In the genomic region with DNA sequence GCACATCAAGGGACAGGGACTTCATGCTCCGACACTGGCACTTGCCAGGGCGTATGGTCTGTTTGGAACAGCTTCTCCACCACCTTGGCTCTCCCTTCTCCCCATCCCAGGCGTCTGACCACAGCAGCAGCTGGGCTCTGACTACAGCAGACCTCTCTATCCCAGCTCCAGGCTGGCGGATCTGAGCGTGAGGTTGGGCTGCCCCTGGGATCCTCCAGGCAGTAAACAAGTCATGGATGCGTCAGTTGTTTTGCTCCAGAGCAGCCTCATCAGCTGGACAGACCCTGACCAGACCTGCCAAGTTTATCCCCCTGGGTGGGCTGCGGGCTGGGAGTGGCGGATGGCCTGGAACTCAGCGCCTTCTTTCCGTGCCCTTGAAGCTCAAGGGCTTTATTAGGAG, we compare ENCODE assay signal across 9 mouse cellular contexts.
A peak's percentile ranks its signal among the peaks of the same experiment; 100 is the strongest.
DNase-seq lines count a peak whose midpoint lies in the region; ATAC-seq and TF ChIP-seq lines count a peak whose summit lies in the region.
"Had no signal": no experiment of that assay in that cellular context is flagged by ENCODE, and none has a peak within 500 bp of the region (broad histone marks: within the 10 kb centered on the region; RNA-seq: fewer than 3 reads in every experiment).

No protein-coding gene starts in this region.

- DNase-seq in forebrain, postnatal 0 days, result no peak
- peak; percentile 72 for DNase-seq in ovary, adult 18-20 months (ENCODE audit: low spot score)
- DNase-seq in ovary, postnatal 14 days (ENCODE audit: low spot score), result no peak
- DNase-seq in heart, postnatal 25 days (ENCODE audit: low spot score), result peak; percentile 70
- DNase-seq in testis, postnatal 10 days (ENCODE audit: low spot score), result peak; percentile 75
- no peak for DNase-seq in B cell, adult 2 months
- no peak for DNase-seq in midbrain, embryonic 11.5 days (ENCODE audit: low spot score, missing footprints)

- H3K36me3 ChIP-seq in forebrain, postnatal 0 days (ENCODE audit: insufficient read depth), result peaks cover 49% of the 10 kb centered on the region
- peaks cover 67% of the 10 kb centered on the region for H3K36me3 ChIP-seq in forebrain, embryonic 13.5 days (ENCODE audit: poor library complexity, severe bottlenecking)
- no peaks in the 10 kb centered on the region for H3K36me3 ChIP-seq in midbrain, embryonic 11.5 days (ENCODE audit: control insufficient read depth, insufficient read depth, low read length)

- H3K4me3 ChIP-seq in forebrain, postnatal 0 days (ENCODE audit: low read depth, low read length), result no peak overlapping the region
- no peak overlapping the region for H3K4me3 ChIP-seq in forebrain, embryonic 13.5 days
- no peak overlapping the region for H3K4me3 ChIP-seq in midbrain, embryonic 11.5 days (ENCODE audit: low read depth, low read length)
- H3K4me3 ChIP-seq: erythroblast, embryonic 14.5 days had no signal

- peak; percentile 45 for ATAC-seq in forebrain, postnatal 0 days
- ATAC-seq in forebrain, embryonic 13.5 days, result no peak
- no peak for ATAC-seq in midbrain, embryonic 11.5 days (ENCODE audit: low FRiP score)

- H3K27me3 ChIP-seq in forebrain, postnatal 0 days (ENCODE audit: insufficient read depth, low read length), result no peaks in the 10 kb centered on the region
- no peaks in the 10 kb centered on the region for H3K27me3 ChIP-seq in forebrain, embryonic 13.5 days
- H3K27me3 ChIP-seq in midbrain, embryonic 11.5 days (ENCODE audit: control insufficient read depth, insufficient read depth, low read length), result no peaks in the 10 kb centered on the region

- no peak for TF ChIP-seq CTCF in forebrain, postnatal 0 days (IDR thresholded peaks at IDR 0.05; ENCODE audit: low read depth)

- no peak overlapping the region for H3K9ac ChIP-seq in forebrain, postnatal 0 days
- H3K9ac ChIP-seq in forebrain, embryonic 13.5 days, result no peak overlapping the region
- no peak overlapping the region for H3K9ac ChIP-seq in midbrain, embryonic 11.5 days (ENCODE audit: low read length)

- intact Hi-C loops in heart, postnatal 25 days (cut with DNase I), result loop anchor here (5.0 kb wide), 1 partner anchor 34 kb away; no protein-coding TSS in a partner anchor

- H3K9me3 ChIP-seq in forebrain, postnatal 0 days (ENCODE audit: low read length), result no peaks in the 10 kb centered on the region
- no peaks in the 10 kb centered on the region for H3K9me3 ChIP-seq in forebrain, embryonic 13.5 days (replicated peaks)
- no peaks in the 10 kb centered on the region for H3K9me3 ChIP-seq in midbrain, embryonic 11.5 days (ENCODE audit: control insufficient read depth, low read length)

- H3K4me1 ChIP-seq in forebrain, postnatal 0 days (ENCODE audit: insufficient read depth), result no peaks in the 10 kb centered on the region
- no peaks in the 10 kb centered on the region for H3K4me1 ChIP-seq in forebrain, embryonic 13.5 days
- peaks cover 3% of the 10 kb centered on the region; the same call in 1 of the 2 replicates for H3K4me1 ChIP-seq in midbrain, embryonic 11.5 days (ENCODE audit: control insufficient read depth, insufficient read depth, low read length)

- H3K27ac ChIP-seq in forebrain, postnatal 0 days (ENCODE audit: low read depth, low read length), result no peak overlapping the region
- no peak overlapping the region for H3K27ac ChIP-seq in forebrain, embryonic 13.5 days
- H3K27ac ChIP-seq in midbrain, embryonic 11.5 days (ENCODE audit: low read depth, low read length), result no peak overlapping the region

- H3K4me2 ChIP-seq in forebrain, postnatal 0 days (ENCODE audit: low read depth), result no peak overlapping the region
- no peak overlapping the region for H3K4me2 ChIP-seq in forebrain, embryonic 13.5 days
- H3K4me2 ChIP-seq in midbrain, embryonic 11.5 days, result no peak overlapping the region

- WGBS in forebrain, postnatal 0 days, result 62% methylated on average over 10 of the region's 10 CpGs
- WGBS in forebrain, embryonic 13.5 days, result 72% methylated on average over 10 of the region's 10 CpGs
- 73% methylated on average over 10 of the region's 10 CpGs for WGBS in midbrain, embryonic 11.5 days

Comparison
In these comparisons a context has a peak if more than half of its experiments do, and no peak if none do; other contexts are left out.
1. DNase-seq: peak in ovary, adult 18-20 months (single experiment), heart, postnatal 25 days (single experiment) and testis, postnatal 10 days (single experiment); none in forebrain, postnatal 0 days (single experiment), ovary, postnatal 14 days (single experiment), B cell, adult 2 months (0 of 2) and midbrain, embryonic 11.5 days (single experiment).